Mouse (Mus musculus) ovary, postnatal 10 days (tissue): ENCODE results near the gene Fcamr.

Experiments used
- DNase-seq: peaks from one replicate; pipeline ENCODE4 v3.0.0; 2022; ENCODE audit warnings: low spot score

Fcamr gene

DNA sequence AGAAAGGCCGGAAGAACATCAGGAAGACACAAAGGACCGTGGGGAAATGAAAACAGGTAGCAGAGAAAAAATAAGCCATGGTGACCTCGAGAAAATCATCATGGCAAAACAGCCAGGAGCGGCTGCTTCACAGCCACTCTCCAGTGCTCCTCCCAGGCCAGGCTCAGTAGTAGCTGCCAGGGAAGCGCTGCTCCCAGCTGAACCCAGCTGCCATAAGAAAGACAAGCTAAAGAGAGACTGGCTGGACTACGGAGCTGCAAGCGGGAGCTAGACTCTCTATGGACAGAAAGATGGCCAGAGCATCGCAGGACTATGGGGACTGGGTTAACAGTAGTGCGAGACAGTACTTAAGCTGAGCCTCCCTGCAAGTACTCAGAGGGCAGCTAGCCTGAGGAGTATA is 54.1 kb downstream of the Fcamr start:
- DNase-seq, result no peak

DNA sequence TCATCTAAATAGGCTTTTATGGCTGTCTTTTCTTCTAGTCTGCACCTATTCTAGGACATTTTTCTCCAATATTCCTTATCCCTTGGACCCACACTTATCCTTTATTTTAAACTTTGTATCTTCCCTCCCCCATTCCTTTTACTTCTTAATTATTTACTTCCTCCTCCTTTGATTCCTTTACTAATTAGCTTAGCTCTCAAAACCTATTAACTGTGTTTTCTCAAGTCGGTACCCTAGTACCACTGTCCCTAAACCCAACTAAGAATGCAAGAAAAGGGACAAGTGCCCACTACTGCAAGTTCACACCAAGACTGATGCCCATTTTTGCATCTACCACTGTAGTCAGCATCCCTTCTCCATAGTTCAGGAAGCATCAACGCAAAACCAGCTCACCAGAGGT is 55.0 kb downstream of the Fcamr start:
- DNase-seq, result no peak

DNA sequence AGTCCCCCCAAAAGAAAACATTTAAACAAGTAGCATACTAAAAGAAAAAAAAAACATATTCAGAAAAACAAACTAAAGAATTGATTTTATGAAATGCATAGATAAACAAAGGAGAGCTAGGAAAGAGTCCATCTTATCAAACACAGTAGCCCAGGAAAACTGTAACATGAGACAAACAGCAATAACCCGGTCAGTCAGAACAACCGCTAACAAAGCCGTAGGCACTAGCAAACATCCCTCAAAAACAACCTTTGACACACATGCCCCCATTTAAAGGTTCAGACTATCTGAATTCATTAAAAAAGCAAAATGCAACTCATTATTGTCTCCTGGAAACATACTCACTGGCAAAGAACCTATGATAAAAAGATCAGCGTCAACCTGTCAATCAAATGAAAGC is 56.8 kb downstream of the Fcamr start:
- DNase-seq, result no peak

DNA sequence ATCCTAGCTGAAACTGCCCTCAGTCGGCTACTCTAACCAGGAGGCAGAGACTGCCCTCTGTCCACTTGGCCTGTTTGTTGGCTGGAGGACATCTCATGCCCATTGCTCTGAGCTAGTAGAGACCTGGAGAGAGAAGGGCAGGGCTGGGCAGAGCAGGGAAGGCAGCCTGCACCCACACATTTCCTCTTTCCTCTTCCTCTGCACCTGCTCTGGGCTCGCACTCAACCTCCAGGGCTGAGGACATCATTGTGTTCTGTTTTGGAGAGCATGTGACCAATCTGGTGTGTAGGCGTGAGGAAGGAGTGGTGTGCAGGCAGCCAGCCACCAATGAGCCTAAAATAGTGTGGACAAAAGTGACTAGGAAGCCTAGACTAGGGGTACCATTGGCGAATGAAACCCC is 63.5 kb downstream of the Fcamr start:
- no peak for DNase-seq
